Mouse (Mus musculus) embryonic fibroblast, embryonic 13.5 days (primary cell): ENCODE data around the gene Eml5.

Source experiments
- CTCF ChIP-seq: IDR thresholded peaks from 2 replicates; pipeline ENCODE4 v1.5.1; 2011; ENCODE audit warnings: mild to moderate bottlenecking, control low read depth, low read length, moderate library complexity, borderline replicate concordance; ENCODE audit not compliant: insufficient read depth
- POLR2A ChIP-seq: IDR thresholded peaks from 2 replicates; pipeline ENCODE4 v1.6.1; 2011; ENCODE audit warnings: low read depth, mild to moderate bottlenecking, control low read depth, low read length, moderate library complexity

DNA sequence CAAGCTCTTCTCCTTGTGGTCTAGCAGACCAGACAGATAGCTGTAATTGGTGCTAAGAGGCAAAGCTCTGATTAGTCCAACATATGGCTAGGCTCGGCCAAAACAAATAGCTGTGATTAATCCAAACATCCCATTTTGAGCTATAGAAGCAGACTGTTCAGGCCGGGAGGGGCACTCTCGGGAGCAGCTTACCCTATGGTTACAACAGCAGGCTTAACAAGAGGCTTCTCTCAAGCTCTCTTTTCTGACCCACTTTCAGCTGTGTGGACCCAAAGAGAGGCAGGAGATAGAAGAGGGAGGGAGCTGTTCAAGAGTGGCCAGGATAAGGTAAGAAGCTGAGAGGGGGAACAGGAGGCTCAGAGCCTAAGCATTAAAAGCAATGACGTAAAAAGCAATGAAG is 155.7 kb downstream of the Eml5 start:
- TF ChIP-seq CTCF (no peak), POLR2A (no peak)
